8 mouse cellular contexts compared by ENCODE assay signal in genomic region chr15:82346580-82347302, GRCm38 (mm10). TPM values are rescaled to one million over a fixed set of nuclear protein-coding genes. Genes with fewer than 3 reads are reported as not detected.
DNase-seq lines count a peak whose midpoint lies in the region; ATAC-seq and TF ChIP-seq lines count a peak whose summit lies in the region.

No protein-coding gene starts in this region.

- H3K4me2 ChIP-seq in heart, embryonic 12.5 days = peak overlapping the region; percentile 90
- H3K4me2 ChIP-seq in hindbrain, embryonic 11.5 days (replicated peaks; ENCODE audit: low read depth, low read length) = peak overlapping the region; percentile 59
- peak overlapping the region; percentile 88 for H3K4me2 ChIP-seq in midbrain, embryonic 13.5 days (replicated peaks)

- no peaks in the 10 kb centered on the region for H3K27me3 ChIP-seq in heart, embryonic 12.5 days (replicated peaks)
- H3K27me3 ChIP-seq in G1E (ENCODE audit: insufficient read depth, low read length) = no peaks in the 10 kb centered on the region
- H3K27me3 ChIP-seq in hindbrain, embryonic 11.5 days (ENCODE audit: control insufficient read depth, insufficient read depth, low read length) = no peaks in the 10 kb centered on the region
- H3K27me3 ChIP-seq in midbrain, embryonic 13.5 days = peaks cover 5% of the 10 kb centered on the region; the same call in 1 of the 2 replicates

- no peaks in the 10 kb centered on the region for H3K9me3 ChIP-seq in heart, embryonic 12.5 days (replicated peaks)
- H3K9me3 ChIP-seq in G1E (replicated peaks) = no peaks in the 10 kb centered on the region
- H3K9me3 ChIP-seq in hindbrain, embryonic 11.5 days (ENCODE audit: control insufficient read depth, low read length) = no peaks in the 10 kb centered on the region
- no peaks in the 10 kb centered on the region for H3K9me3 ChIP-seq in midbrain, embryonic 13.5 days

- no peak for TF ChIP-seq CTCF in G1E (IDR thresholded peaks at IDR 0.05; ENCODE audit: low read depth, low read length)

- H3K4me1 ChIP-seq in heart, embryonic 12.5 days (replicated peaks) = peaks cover 31% of the 10 kb centered on the region
- H3K4me1 ChIP-seq in G1E (ENCODE audit: insufficient read depth, low read depth, low read length) = peaks cover 82% of the 10 kb centered on the region
- H3K4me1 ChIP-seq in hindbrain, embryonic 11.5 days (replicated peaks; ENCODE audit: control insufficient read depth, insufficient read depth, low read length) = no peaks in the 10 kb centered on the region; the same call in 1 of the 2 replicates
- H3K4me1 ChIP-seq in midbrain, embryonic 13.5 days (replicated peaks) = peaks cover 24% of the 10 kb centered on the region

- DNase-seq in heart, postnatal 14 days = no peak
- no peak for DNase-seq in G1E (ENCODE audit: low spot score)
- DNase-seq in hindbrain, embryonic 11.5 days (ENCODE audit: low spot score) = no peak
- DNase-seq in gastrocnemius, adult 8-10 months (ENCODE audit: low spot score in 2 of 2) = no peak
- DNase-seq in embryo, embryonic 9.5 days (ENCODE audit: extremely low spot score) = no peak
- no peak for DNase-seq in gastrocnemius, postnatal 25 days

- H3K27ac ChIP-seq in heart, embryonic 12.5 days (ENCODE audit: poor library complexity, severe bottlenecking) = peak overlapping the region; percentile 80
- H3K27ac ChIP-seq in hindbrain, embryonic 11.5 days (ENCODE audit: low read depth, low read length) = no peak overlapping the region
- H3K27ac ChIP-seq in midbrain, embryonic 13.5 days = peak overlapping the region; percentile 84

- peak overlapping the region; percentile 79 for H3K9ac ChIP-seq in heart, embryonic 12.5 days
- H3K9ac ChIP-seq in hindbrain, embryonic 11.5 days (ENCODE audit: low read depth, low read length) = peak overlapping the region; percentile 56
- peak overlapping the region; percentile 77 for H3K9ac ChIP-seq in midbrain, embryonic 13.5 days (replicated peaks)

- ATAC-seq in heart, embryonic 12.5 days (ENCODE audit: insufficient number of reproducible peaks, low FRiP score) = no peak
- no peak for ATAC-seq in G1E (ENCODE audit: extremely low read depth, insufficient number of reproducible peaks, low FRiP score, poor library complexity, severe bottlenecking)
- ATAC-seq in hindbrain, embryonic 11.5 days (ENCODE audit: low FRiP score) = peak; percentile 12; the same call in 1 of the 2 replicates
- peak; percentile 3; the same call in 1 of the 2 replicates for ATAC-seq in midbrain, embryonic 13.5 days

- WGBS in heart, embryonic 12.5 days = 47% methylated on average over 14 of the region's 14 CpGs
- 69% methylated on average over 14 of the region's 14 CpGs for WGBS in hindbrain, embryonic 11.5 days
- WGBS in midbrain, embryonic 13.5 days = 65% methylated on average over 14 of the region's 14 CpGs

- H3K4me3 ChIP-seq in heart, embryonic 12.5 days = peak overlapping the region; percentile 70
- H3K4me3 ChIP-seq in G1E (ENCODE audit: low read depth, low read length) = peak overlapping the region; percentile 86
- H3K4me3 ChIP-seq in hindbrain, embryonic 11.5 days (ENCODE audit: low read depth, low read length) = peak overlapping the region; percentile 38
- peak overlapping the region; percentile 61 for H3K4me3 ChIP-seq in midbrain, embryonic 13.5 days (replicated peaks)

- intact Hi-C loops in heart, postnatal 14 days (cut with DNase I) = no loop called here

- H3K36me3 ChIP-seq in heart, embryonic 12.5 days = peaks cover 45% of the 10 kb centered on the region
- H3K36me3 ChIP-seq in G1E (replicated peaks) = peaks cover 79% of the 10 kb centered on the region
- H3K36me3 ChIP-seq in hindbrain, embryonic 11.5 days (ENCODE audit: control insufficient read depth, insufficient read depth, low read length) = 0 out of 2 replicates have a peak, but pooled peaks cover 6% of the 10 kb centered on the region
- H3K36me3 ChIP-seq in midbrain, embryonic 13.5 days = peaks cover 35% of the 10 kb centered on the region

RNA-seq across cellular contexts. Expression of gene Ndufa6, which starts 7.4 kb away (rescaled TPM):
- polyA plus RNA-seq in heart, embryonic 12.5 days (2016; fragmentation: Nextera tagmentation; extraction: Ambion mirVana) = 475 and 496 TPM in 2 replicates
- total RNA-seq in heart, postnatal 14 days (2021) = 100 to 1,000 TPM; 577 to 610 TPM
- total RNA-seq in G1E (2014; fragmentation: Nextera tagmentation) (117 and 124 TPM in 2 replicates), G1E (2017) (344 and 364 TPM in 2 replicates)
- polyA plus RNA-seq in G1E (2012) = 215 and 331 TPM in 2 replicates
- 277 and 281 TPM in 2 replicates for polyA plus RNA-seq in hindbrain, embryonic 11.5 days (2014; fragmentation: Nextera tagmentation; extraction: Ambion mirVana)
- 350 and 359 TPM in 2 replicates for polyA plus RNA-seq in midbrain, embryonic 13.5 days (2015; fragmentation: Nextera tagmentation; extraction: Ambion mirVana)
- 100 to 1,000 TPM; 397 to 462 (median 441) TPM for total RNA-seq in gastrocnemius, adult 8-10 months (2022)
- 100 to 1,000 TPM; 489 to 502 TPM for total RNA-seq in gastrocnemius, postnatal 25 days (2021)

RNA-seq across cellular contexts. Expression of gene Smdt1, which starts 8.0 kb away (rescaled TPM):
- 299 and 309 TPM in 2 replicates for polyA plus RNA-seq in heart, embryonic 12.5 days (2016; fragmentation: Nextera tagmentation; extraction: Ambion mirVana)
- total RNA-seq in heart, postnatal 14 days (2021) = 100 to 1,000 TPM; 197 to 205 TPM
- total RNA-seq in G1E (2014; fragmentation: Nextera tagmentation) (68.2 and 118 TPM in 2 replicates), G1E (2017) (115 and 129 TPM in 2 replicates)
- 116 and 137 TPM in 2 replicates for polyA plus RNA-seq in G1E (2012)
- 267 and 274 TPM in 2 replicates for polyA plus RNA-seq in hindbrain, embryonic 11.5 days (2014; fragmentation: Nextera tagmentation; extraction: Ambion mirVana)
- 303 and 324 TPM in 2 replicates for polyA plus RNA-seq in midbrain, embryonic 13.5 days (2015; fragmentation: Nextera tagmentation; extraction: Ambion mirVana)
- 100 to 1,000 TPM; 129 to 149 (median 142) TPM for total RNA-seq in gastrocnemius, adult 8-10 months (2022)
- 100 to 1,000 TPM; 126 to 130 TPM for total RNA-seq in gastrocnemius, postnatal 25 days (2021)

RNA-seq across cellular contexts. Expression of gene Pheta2, which starts 8.0 kb away (rescaled TPM):
- polyA plus RNA-seq in heart, embryonic 12.5 days (2016; fragmentation: Nextera tagmentation; extraction: Ambion mirVana) = 9.8 and 9.9 TPM in 2 replicates
- 1 to 10 TPM; 2.0 to 2.3 TPM for total RNA-seq in heart, postnatal 14 days (2021)
- total RNA-seq in G1E (2014; fragmentation: Nextera tagmentation) = 50.8 and 67.8 TPM in 2 replicates
- total RNA-seq in G1E (2017) = 37.9 and 42.2 TPM in 2 replicates
- 12.5 and 18.8 TPM in 2 replicates for polyA plus RNA-seq in G1E (2012)
- polyA plus RNA-seq in hindbrain, embryonic 11.5 days (2014; fragmentation: Nextera tagmentation; extraction: Ambion mirVana) = 3.3 and 4.0 TPM in 2 replicates
- polyA plus RNA-seq in midbrain, embryonic 13.5 days (2015; fragmentation: Nextera tagmentation; extraction: Ambion mirVana) = 0.99 and 1.5 TPM in 2 replicates
- under 1 TPM; 0.17 to 0.43 (median 0.36) TPM for total RNA-seq in gastrocnemius, adult 8-10 months (2022)
- total RNA-seq in gastrocnemius, postnatal 25 days (2021) = under 1 TPM; 0.87 to 0.96 TPM

RNA-seq across cellular contexts. Expression of gene Naga, which starts 8.0 kb away (rescaled TPM):
- polyA plus RNA-seq in heart, embryonic 12.5 days (2016; fragmentation: Nextera tagmentation; extraction: Ambion mirVana) = 40.5 and 44.6 TPM in 2 replicates
- total RNA-seq in heart, postnatal 14 days (2021) = 10 to 100 TPM; 28.9 to 33.4 TPM
- 190 and 198 TPM in 2 replicates for total RNA-seq in G1E (2014; fragmentation: Nextera tagmentation)
- total RNA-seq in G1E (2017) = 200 and 229 TPM in 2 replicates
- polyA plus RNA-seq in G1E (2012) = 274 and 333 TPM in 2 replicates
- polyA plus RNA-seq in hindbrain, embryonic 11.5 days (2014; fragmentation: Nextera tagmentation; extraction: Ambion mirVana) = 22.2 and 22.8 TPM in 2 replicates
- polyA plus RNA-seq in midbrain, embryonic 13.5 days (2015; fragmentation: Nextera tagmentation; extraction: Ambion mirVana) = 18.1 and 22.7 TPM in 2 replicates
- 10 to 100 TPM in 2 of 4 experiments, 1 to 10 TPM in 2; 7.7 to 11.6 (median 10.1) TPM for total RNA-seq in gastrocnemius, adult 8-10 months (2022)
- 10 to 100 TPM; 13.1 to 15.0 TPM for total RNA-seq in gastrocnemius, postnatal 25 days (2021)

RNA-seq across cellular contexts. Expression of gene Cyp2d22, which starts 33.3 kb away (rescaled TPM):
- polyA plus RNA-seq in heart, embryonic 12.5 days (2016; fragmentation: Nextera tagmentation; extraction: Ambion mirVana) = 7.3 and 8.0 TPM in 2 replicates
- total RNA-seq in heart, postnatal 14 days (2021) = 10 to 100 TPM; 21.9 to 25.7 TPM
- total RNA-seq in G1E (2014; fragmentation: Nextera tagmentation) (not detected in 2 replicates), G1E (2017) (0.11 and 1.0 TPM in 2 replicates)
- polyA plus RNA-seq in G1E (2012) = not detected in 2 replicates
- polyA plus RNA-seq in hindbrain, embryonic 11.5 days (2014; fragmentation: Nextera tagmentation; extraction: Ambion mirVana) = 1.8 and 2.1 TPM in 2 replicates
- polyA plus RNA-seq in midbrain, embryonic 13.5 days (2015; fragmentation: Nextera tagmentation; extraction: Ambion mirVana) = 1.1 and 1.8 TPM in 2 replicates
- 10 to 100 TPM in 3 of 4 experiments, 1 to 10 TPM in 1; 7.2 to 14.5 (median 11.5) TPM for total RNA-seq in gastrocnemius, adult 8-10 months (2022)
- total RNA-seq in gastrocnemius, postnatal 25 days (2021) = 10 to 100 TPM; 11.7 to 13.3 TPM

Comparison
In these comparisons a context has a peak if more than half of its experiments do, and no peak if none do; other contexts are left out.
1. ATAC-seq: peak in hindbrain, embryonic 11.5 days (single experiment) and midbrain, embryonic 13.5 days (single experiment); none in heart, embryonic 12.5 days (single experiment) and G1E (single experiment).
2. RNA of gene Pheta2, which starts 8.0 kb away (total RNA-seq): 37.9 to 67.8 TPM in G1E; 2.0 to 2.3 TPM in heart, postnatal 14 days, 0.87 to 0.96 TPM in gastrocnemius, postnatal 25 days and 0.17 to 0.43 TPM in gastrocnemius, adult 8-10 months; every median in the first group is over 10 times any median in the second.
3. Peak in every context shown above with its lines, with median percentiles within 50 percentile points of each other: H3K4me2 ChIP-seq, H3K4me3 ChIP-seq and H3K9ac ChIP-seq.